Mouse (Mus musculus) yolk sac, embryonic 10.5 days (tissue): ENCODE results near the gene Slc25a26.
"Not testable (repeated sequence)": the region's sequence is repeated elsewhere in the genome, so short reads cannot be mapped to it uniquely, and the experiment has no call there.

ENCODE experiments used
- DNase-seq: peaks from one replicate; pipeline ENCODE4 v3.0.0-alpha.2; 2017; ENCODE audit warnings: low spot score

The Slc25a26 gene

GRCm38 (mm10) chr6:94553085-94553484, 53.0 kb downstream of the Slc25a26 start:
- DNase-seq: no peak

- DNase-seq: not testable (repeated sequence)
Observed at GRCm38 (mm10) chr6:94558603-94559002, 58.5 kb downstream of the Slc25a26 start.

GRCm38 (mm10) chr6:94560896-94561295, 60.8 kb downstream of the Slc25a26 start:
- DNase-seq: no peak

DNA sequence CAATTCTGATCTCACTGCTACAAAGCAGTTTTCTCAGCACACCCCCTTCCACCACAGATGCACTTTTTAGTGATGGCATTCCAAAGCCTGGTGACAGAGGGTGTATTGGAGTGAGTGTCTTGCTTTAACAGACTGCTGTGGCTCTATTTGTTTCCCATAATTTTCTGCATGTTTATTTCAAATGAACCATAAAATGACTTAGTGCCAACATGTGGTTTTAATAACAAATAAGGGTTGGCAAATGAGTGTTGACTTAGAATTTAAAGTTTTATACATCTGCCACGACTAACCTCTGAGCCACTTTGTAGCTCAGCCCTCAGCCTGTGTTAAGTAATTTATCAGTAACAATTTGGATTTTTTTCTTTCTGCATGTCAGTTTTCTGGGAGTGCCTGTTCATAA, 61.2 kb downstream of the Slc25a26 start:
- DNase-seq: no peak

DNA sequence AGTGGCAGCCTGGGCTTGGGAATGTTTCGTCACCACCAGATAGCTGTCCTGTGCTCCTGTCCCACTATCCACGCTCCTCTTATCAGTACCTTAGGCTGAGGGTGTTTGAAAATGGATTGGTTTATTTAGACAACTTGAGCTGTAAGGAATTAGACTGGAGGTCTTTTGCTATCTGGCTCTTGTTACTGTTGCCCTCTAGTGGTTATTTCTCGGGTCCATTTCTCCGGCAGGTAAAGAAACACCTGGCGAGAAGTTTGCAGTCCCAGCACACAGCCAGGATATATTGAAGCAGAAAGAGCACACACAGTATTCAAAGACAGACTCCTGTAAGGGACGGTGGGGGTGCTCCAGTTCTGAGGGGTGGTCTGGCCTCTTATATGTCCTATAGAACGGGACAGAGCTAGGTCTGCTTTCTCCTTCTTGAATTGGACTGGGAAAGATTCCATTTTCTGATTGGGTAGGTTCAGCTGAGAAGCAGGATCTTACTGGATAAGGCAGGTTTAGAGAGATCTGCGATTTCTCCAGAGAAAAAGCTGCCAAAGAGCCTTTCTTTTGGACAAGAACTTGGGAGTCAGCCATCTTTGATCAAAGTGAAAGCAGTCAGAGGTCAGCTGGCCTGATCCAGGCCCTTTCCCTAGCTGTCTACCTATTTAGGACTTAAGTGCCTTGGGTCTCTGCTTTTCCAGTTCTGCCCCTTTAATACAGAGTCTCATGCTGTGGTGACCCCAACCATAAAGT, 63.2 kb downstream of the Slc25a26 start:
- peak; percentile 35 for DNase-seq

GRCm38 (mm10) chr6:94565766-94566165, 65.6 kb downstream of the Slc25a26 start:
- no peak for DNase-seq

DNA sequence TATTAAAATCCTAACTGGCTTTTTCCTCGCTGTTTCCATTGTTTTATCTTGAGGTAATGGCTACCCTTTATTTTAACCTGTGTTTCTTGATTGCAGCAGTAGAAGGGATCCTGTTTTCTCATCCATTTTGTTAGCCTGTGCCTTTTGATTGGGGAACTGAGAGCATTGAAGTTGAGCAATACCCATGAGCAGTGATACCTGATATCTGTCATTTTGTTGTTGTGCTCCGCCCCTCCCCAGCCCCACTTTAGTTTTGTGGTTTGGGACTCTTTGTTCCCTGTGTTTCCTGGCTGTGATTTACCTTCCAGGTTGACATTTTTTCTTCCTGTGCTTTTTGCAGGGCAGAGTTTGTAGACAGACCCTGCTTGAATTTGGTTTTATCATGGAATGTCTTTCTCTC, 67.9 kb downstream of the Slc25a26 start:
- no peak for DNase-seq

DNA sequence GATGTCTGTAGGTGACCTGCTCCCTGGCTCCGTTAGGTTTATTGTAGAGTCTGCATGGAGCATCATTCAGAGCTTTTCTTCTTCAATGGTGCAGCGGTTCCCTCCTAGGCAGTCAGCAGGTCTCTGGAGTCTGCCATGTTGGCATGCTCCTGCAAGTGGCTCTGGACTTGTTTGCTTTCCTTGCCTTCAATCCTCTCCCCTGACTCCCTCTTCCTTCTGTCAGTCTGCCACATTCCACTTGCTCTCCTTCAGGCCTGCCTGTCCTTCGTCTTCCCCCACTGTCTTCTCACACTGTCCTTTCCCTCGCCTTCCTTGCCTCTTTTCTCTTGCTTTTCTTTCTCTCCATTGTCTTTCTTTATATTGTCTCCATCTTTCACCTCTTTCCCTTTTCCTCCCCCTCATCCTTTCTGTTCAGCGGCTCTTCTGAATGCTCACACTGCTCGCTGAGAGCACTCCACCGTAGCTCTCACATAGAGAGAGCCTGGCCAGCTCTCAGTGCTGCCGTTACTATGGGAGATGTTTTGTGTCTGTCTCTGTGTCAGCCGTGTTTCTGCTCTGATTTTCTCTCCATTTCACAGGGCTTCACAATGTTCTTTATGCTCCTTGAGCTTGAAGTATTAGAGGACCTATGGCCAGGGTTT, 75.5 kb downstream of the Slc25a26 start:
- DNase-seq: no peak

DNA sequence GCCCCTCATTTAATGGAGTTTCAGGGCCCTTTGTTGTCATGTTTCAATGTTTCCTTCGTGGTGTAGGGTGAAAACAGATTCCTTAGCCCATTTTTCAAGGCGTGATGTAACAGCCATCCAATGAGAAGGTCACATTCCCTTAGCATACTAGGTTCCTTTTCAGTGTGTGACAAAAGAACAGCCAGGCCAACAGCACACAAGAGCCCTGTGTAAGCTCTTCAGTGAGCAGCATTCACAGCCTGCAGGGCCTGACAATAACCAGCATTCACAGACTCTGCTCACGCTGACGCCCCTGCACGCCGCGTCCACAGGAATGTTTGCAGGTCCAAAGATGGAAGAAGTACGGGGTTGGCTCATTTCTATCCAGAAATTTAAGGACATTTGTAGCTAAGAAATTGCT, 77.9 kb downstream of the Slc25a26 start:
- no peak for DNase-seq

DNA sequence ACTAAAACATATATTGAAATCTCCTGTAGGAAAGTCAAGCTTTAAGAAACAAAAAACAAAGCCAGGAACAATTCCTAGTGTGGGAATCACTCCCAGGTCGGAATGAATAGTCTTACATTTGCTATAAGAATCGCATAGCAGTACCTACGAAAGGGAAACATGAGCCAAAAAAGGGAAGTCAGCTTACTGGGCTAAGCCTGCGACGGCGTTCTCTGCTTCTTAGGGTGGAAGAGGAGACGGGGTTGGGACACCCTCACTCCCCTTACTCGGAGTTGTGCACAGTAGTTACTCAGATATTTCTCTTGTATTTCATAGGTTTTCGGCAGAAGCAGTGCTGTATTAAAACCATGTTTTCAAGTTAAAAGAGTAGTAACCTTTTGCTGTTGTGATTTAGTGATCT, 81.9 kb downstream of the Slc25a26 start:
- no peak for DNase-seq

DNA sequence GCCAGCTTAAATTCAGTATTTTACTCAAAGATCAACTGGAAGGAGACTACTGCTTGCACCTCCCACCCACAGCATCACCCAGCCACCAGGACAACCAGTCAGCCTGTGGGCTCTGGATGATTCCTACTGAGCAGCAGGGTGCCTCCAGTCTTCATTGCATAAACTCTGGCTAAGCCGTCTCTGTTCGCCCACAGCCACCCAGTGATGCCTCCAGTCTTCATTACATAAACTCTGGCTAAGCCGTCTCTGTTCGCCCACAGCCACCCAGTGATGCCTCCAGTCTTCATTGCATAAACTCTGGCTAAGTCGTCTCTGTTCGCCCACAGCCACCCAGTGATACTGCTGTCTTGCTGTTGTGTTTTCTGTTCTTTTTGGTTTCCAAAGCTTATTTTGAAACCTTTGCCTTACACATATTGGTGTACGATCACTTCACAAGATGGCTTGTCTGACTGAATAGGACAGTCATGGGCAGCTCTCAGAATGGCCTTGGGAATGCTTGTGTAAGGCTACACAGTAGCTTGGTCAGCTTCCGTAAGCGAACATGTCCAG, 84.1 kb downstream of the Slc25a26 start:
- no peak for DNase-seq

DNA sequence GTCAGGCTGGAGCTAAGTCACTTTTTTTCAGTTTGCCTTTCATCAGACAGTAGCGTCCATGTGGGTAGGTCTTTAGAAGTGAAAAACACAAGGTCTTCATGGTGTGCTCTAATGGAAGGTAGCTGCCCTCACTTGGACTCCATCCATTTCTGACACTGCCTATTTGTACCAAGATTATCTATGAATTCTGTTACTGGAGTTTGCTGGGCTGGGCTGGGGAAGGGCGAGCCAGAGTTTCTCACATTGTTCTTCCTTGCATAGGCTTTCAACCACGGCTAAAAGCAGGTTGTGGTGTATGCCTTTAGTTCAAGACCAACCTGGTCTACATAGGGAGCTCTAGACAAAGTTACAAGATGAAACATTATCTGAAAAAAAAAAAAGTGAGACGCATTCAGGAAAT, 84.8 kb downstream of the Slc25a26 start:
- DNase-seq: no peak

DNA sequence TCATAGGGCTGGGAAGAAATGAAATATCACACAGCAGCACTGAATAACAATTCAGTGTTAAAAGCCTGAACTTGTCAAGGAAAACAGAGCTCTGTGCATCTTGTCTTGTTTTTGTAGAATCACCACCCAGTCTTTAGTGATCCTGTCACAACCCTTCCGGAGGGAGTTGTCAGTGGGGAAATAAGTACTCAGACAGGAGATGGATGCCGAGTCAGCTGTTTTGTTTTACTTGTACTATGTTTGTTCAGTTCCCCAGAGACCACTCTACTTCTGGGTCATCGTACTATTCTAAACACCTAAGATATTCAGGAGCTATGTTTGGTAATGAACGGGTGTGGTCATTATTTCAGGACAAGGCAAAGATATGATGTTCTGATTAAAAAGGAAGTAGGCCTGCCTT, 88.2 kb downstream of the Slc25a26 start:
- DNase-seq: no peak

DNA sequence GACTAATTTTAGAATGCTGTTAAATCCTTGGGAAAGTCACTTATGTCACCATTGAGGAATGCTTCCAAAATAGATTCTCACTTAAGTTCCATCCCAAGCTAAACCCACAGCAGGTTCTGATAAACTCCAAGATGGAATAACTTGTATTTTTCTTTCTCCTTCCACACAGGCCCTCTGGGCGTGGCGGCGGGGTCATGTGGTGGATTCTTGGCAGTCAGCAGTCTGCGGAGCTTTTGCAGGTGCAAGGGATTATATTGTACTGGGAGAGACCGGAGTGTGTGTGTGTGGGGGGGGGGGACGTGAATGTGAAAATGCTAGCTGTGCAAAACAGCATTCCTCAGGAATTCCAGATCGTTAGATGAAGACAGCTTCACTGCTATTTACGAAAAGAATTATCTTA, 92.1 kb downstream of the Slc25a26 start:
- peak; percentile 65 for DNase-seq

DNA sequence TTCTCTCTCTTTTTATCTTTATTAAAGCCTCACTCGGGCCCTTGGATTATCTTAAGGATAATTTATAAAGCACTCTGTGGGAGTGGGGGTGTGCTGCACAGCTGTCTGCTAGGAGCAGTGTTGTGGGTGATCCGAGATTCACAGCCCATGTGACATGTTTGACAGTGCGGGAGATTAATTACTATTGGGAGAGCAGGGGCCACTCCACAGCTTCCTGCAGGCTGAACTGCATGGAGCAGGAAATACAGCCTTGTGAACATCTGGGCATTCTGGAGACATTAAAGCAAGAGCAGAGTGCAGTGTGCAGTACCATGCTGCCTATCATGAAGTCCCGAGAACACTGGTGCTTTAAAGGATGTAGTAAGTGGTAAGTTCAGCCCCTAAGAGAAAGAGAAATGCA, 92.6 kb downstream of the Slc25a26 start:
- peak; percentile 40 for DNase-seq

GRCm38 (mm10) chr6:94594096-94594665, 94.0 kb downstream of the Slc25a26 start:
- DNase-seq: no peak

DNA sequence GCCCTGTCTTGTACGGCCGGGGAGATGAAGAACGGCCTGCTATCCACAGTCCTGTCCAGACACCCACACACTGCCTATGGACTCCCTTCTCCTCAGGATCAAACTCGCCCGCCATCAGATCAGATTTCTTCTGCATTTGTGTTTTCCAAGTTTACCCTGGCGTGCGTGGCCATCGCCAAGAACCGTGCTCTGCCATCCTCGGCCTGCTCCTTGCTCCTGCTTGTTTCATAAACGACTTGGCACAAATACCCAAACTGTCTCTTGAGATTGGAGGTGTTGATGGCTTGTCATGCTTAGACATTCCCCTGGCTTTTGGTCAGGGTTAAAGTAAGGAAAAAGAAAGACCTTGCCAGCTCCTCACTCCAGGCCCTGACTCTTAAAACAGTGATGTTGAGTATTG, 94.6 kb downstream of the Slc25a26 start:
- no peak for DNase-seq

- no peak for DNase-seq
Observed at GRCm38 (mm10) chr6:94595206-94595605, 95.1 kb downstream of the Slc25a26 start.

- DNase-seq: no peak
Observed at GRCm38 (mm10) chr6:94596051-94596760, 96.1 kb downstream of the Slc25a26 start.

- no peak for DNase-seq
Observed at GRCm38 (mm10) chr6:94596761-94597485, 96.8 kb downstream of the Slc25a26 start.

- DNase-seq: no peak
Observed at GRCm38 (mm10) chr6:94598421-94598820, 98.3 kb downstream of the Slc25a26 start.

DNA sequence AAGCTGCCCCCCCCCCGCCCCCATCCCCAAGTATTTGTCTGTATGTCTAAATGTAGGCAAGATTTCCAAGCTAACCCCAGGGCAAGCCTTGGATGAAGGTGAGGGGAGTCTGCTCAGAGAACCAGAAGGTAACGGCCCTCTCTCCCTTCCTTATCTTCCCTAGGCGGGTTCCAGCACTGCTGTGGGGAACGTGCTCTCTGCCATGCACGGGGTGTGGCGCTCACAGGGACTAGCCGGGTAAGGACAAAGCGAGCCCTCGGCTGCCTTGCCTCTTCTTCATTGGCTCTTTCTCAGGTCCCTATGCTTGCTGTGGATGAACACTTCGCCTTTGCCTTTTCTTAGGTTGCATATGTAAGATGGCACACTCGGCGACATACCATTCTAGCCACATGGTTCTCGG, 98.9 kb downstream of the Slc25a26 start:
- DNase-seq: no peak
